Mouse (Mus musculus): ENCODE results near the gene Sgms1. TPM values are rescaled to one million over a fixed set of nuclear protein-coding genes. Genes with fewer than 3 reads are reported as not detected.

Sgms1 gene
- polyA plus RNA-seq, 1 experiment from 2014 or later = 43.0 TPM

GRCm38 (mm10) chr19:32120798-32121197 is 268.7 kb downstream of the Sgms1 start:
- Histone ChIP-seq H3K9ac (ENCODE audit: low read length) (no peak overlapping the region), H3K36me3 (ENCODE audit: control insufficient read depth, insufficient read depth, low read length) (no peaks in the 10 kb centered on the region), H3K4me3 (replicated peaks; ENCODE audit: low read length) (no peak overlapping the region), H3K4me2 (ENCODE audit: low read depth, low read length) (no peak overlapping the region), H3K4me1 (ENCODE audit: control insufficient read depth, insufficient read depth, low read length) (no peaks in the 10 kb centered on the region), H3K9me3 (replicated peaks; ENCODE audit: control insufficient read depth, low read length) (no peaks in the 10 kb centered on the region), H3K27me3 (ENCODE audit: control insufficient read depth, insufficient read depth, low read length) (no peaks in the 10 kb centered on the region), H3K27ac (ENCODE audit: low read length) (no peak overlapping the region)
- 93% methylated on average over 1 of the region's 1 CpGs for WGBS
- ATAC-seq (ENCODE audit: insufficient read depth, low FRiP score) = no peak

- WGBS = 81% methylated on average over 2 of the region's 2 CpGs
Measured at GRCm38 (mm10) chr19:32119666-32120065, 269.8 kb downstream of the Sgms1 start.

GRCm38 (mm10) chr19:32118496-32118895 is 271.0 kb downstream of the Sgms1 start:
- no peaks in the 10 kb centered on the region for H3K4me1 ChIP-seq (ENCODE audit: control insufficient read depth, insufficient read depth, low read length)
- no peaks in the 10 kb centered on the region for H3K27me3 ChIP-seq (ENCODE audit: control insufficient read depth, insufficient read depth, low read length)
- no peak overlapping the region for H3K4me3 ChIP-seq (replicated peaks; ENCODE audit: low read length)
- no peak overlapping the region for H3K27ac ChIP-seq (ENCODE audit: low read length)
- H3K9me3 ChIP-seq (replicated peaks; ENCODE audit: control insufficient read depth, low read length) = no peaks in the 10 kb centered on the region
- no peak overlapping the region for H3K4me2 ChIP-seq (ENCODE audit: low read depth, low read length)
- H3K9ac ChIP-seq (ENCODE audit: low read length) = no peak overlapping the region
- ATAC-seq (ENCODE audit: insufficient read depth, low FRiP score) = no peak
- H3K36me3 ChIP-seq (ENCODE audit: control insufficient read depth, insufficient read depth, low read length) = no peaks in the 10 kb centered on the region
- 64% methylated on average over 3 of the region's 3 CpGs for WGBS

More at GRCm38 (mm10) chr19:32119666-32120065, 269.8 kb downstream of the Sgms1 start:
- H3K27ac ChIP-seq (ENCODE audit: low read length) = no peak overlapping the region
- no peaks in the 10 kb centered on the region for H3K4me1 ChIP-seq (ENCODE audit: control insufficient read depth, insufficient read depth, low read length)
- H3K36me3 ChIP-seq (ENCODE audit: control insufficient read depth, insufficient read depth, low read length) = no peaks in the 10 kb centered on the region
- ATAC-seq (ENCODE audit: insufficient read depth, low FRiP score) = no peak
- no peaks in the 10 kb centered on the region for H3K27me3 ChIP-seq (ENCODE audit: control insufficient read depth, insufficient read depth, low read length)
- H3K9ac ChIP-seq (ENCODE audit: low read length) = no peak overlapping the region
- H3K9me3 ChIP-seq (replicated peaks; ENCODE audit: control insufficient read depth, low read length) = no peaks in the 10 kb centered on the region
- H3K4me3 ChIP-seq (replicated peaks; ENCODE audit: low read length) = no peak overlapping the region
- no peak overlapping the region for H3K4me2 ChIP-seq (ENCODE audit: low read depth, low read length)

GRCm38 (mm10) chr19:32117484-32118018 is 272.0 kb downstream of the Sgms1 start:
- Histone ChIP-seq H3K4me2 (ENCODE audit: low read depth, low read length) (no peak overlapping the region), H3K27me3 (ENCODE audit: control insufficient read depth, insufficient read depth, low read length) (no peaks in the 10 kb centered on the region), H3K9ac (ENCODE audit: low read length) (no peak overlapping the region), H3K4me3 (replicated peaks; ENCODE audit: low read length) (no peak overlapping the region), H3K36me3 (ENCODE audit: control insufficient read depth, insufficient read depth, low read length) (no peaks in the 10 kb centered on the region), H3K9me3 (replicated peaks; ENCODE audit: control insufficient read depth, low read length) (no peaks in the 10 kb centered on the region), H3K27ac (ENCODE audit: low read length) (no peak overlapping the region), H3K4me1 (ENCODE audit: control insufficient read depth, insufficient read depth, low read length) (no peaks in the 10 kb centered on the region)
- ATAC-seq (ENCODE audit: insufficient read depth, low FRiP score) = no peak
- 80% methylated on average over 6 of the region's 6 CpGs for WGBS

GRCm38 (mm10) chr19:32111866-32112790 is 277.4 kb downstream of the Sgms1 start:
- no peak overlapping the region for H3K27ac ChIP-seq (ENCODE audit: low read length)
- no peak overlapping the region for H3K4me3 ChIP-seq (replicated peaks; ENCODE audit: low read length)
- H3K9ac ChIP-seq (ENCODE audit: low read length) = no peak overlapping the region
- no peak overlapping the region for H3K4me2 ChIP-seq (ENCODE audit: low read depth, low read length)
- WGBS = 77% methylated on average over 8 of the region's 8 CpGs
- no peaks in the 10 kb centered on the region for H3K36me3 ChIP-seq (ENCODE audit: control insufficient read depth, insufficient read depth, low read length)
- ATAC-seq (ENCODE audit: insufficient read depth, low FRiP score) = no peak
- peaks cover 3% of the 10 kb centered on the region; the same call in 1 of the 2 replicates for H3K4me1 ChIP-seq (ENCODE audit: control insufficient read depth, insufficient read depth, low read length)
- H3K9me3 ChIP-seq (replicated peaks; ENCODE audit: control insufficient read depth, low read length) = no peaks in the 10 kb centered on the region
- no peaks in the 10 kb centered on the region for H3K27me3 ChIP-seq (ENCODE audit: control insufficient read depth, insufficient read depth, low read length)

GRCm38 (mm10) chr19:32107771-32108306 is 281.7 kb downstream of the Sgms1 start, which contains the start of gene Asah2:
Asah2 (minus strand) TSS chr19:32108211.
- ATAC-seq (ENCODE audit: insufficient read depth, low FRiP score) = peak; percentile 90
- no peaks in the 10 kb centered on the region for H3K27me3 ChIP-seq (ENCODE audit: control insufficient read depth, insufficient read depth, low read length)
- peaks cover 9% of the 10 kb centered on the region; the same call in 1 of the 2 replicates for H3K4me1 ChIP-seq (ENCODE audit: control insufficient read depth, insufficient read depth, low read length)
- peak within 1 kb of the TSS; percentile 65 for H3K4me2 ChIP-seq (ENCODE audit: low read depth, low read length)
- H3K36me3 ChIP-seq (ENCODE audit: control insufficient read depth, insufficient read depth, low read length) = no peaks in the 10 kb centered on the region
- H3K27ac ChIP-seq (ENCODE audit: low read length) = peak within 1 kb of the TSS; percentile 97
- under 1% methylated on average over 28 of the region's 28 CpGs for WGBS
- H3K9ac ChIP-seq (ENCODE audit: low read length) = peak within 1 kb of the TSS; percentile 99
- H3K4me3 ChIP-seq (replicated peaks; ENCODE audit: low read length) = peak within 1 kb of the TSS; percentile 81
- no peaks in the 10 kb centered on the region for H3K9me3 ChIP-seq (replicated peaks; ENCODE audit: control insufficient read depth, low read length)

- Histone ChIP-seq H3K27me3 (ENCODE audit: control insufficient read depth, insufficient read depth, low read length) (no peaks in the 10 kb centered on the region), H3K4me2 (ENCODE audit: low read depth, low read length) (peak overlapping the region; percentile 65), H3K9ac (ENCODE audit: low read length) (no peak overlapping the region; the same call in 1 of the 2 replicates), H3K27ac (ENCODE audit: low read length) (no peak overlapping the region), H3K4me1 (ENCODE audit: control insufficient read depth, insufficient read depth, low read length) (peaks cover 9% of the 10 kb centered on the region; the same call in 1 of the 2 replicates), H3K4me3 (replicated peaks; ENCODE audit: low read length) (peak overlapping the region; percentile 81), H3K36me3 (ENCODE audit: control insufficient read depth, insufficient read depth, low read length) (no peaks in the 10 kb centered on the region), H3K9me3 (replicated peaks; ENCODE audit: control insufficient read depth, low read length) (no peaks in the 10 kb centered on the region)
- ATAC-seq (ENCODE audit: insufficient read depth, low FRiP score) = no peak
- WGBS = 94% methylated on average over 2 of the region's 2 CpGs
Measured at GRCm38 (mm10) chr19:32106750-32107149, 282.8 kb downstream of the Sgms1 start.

GRCm38 (mm10) chr19:32104217-32104616 is 285.3 kb downstream of the Sgms1 start:
- H3K27ac ChIP-seq (ENCODE audit: low read length) = no peak overlapping the region
- no peak overlapping the region for H3K4me2 ChIP-seq (ENCODE audit: low read depth, low read length)
- no peaks in the 10 kb centered on the region for H3K9me3 ChIP-seq (replicated peaks; ENCODE audit: control insufficient read depth, low read length)
- no peaks in the 10 kb centered on the region for H3K27me3 ChIP-seq (ENCODE audit: control insufficient read depth, insufficient read depth, low read length)
- WGBS = 58% methylated on average over 4 of the region's 4 CpGs
- H3K36me3 ChIP-seq (ENCODE audit: control insufficient read depth, insufficient read depth, low read length) = no peaks in the 10 kb centered on the region
- no peak overlapping the region for H3K4me3 ChIP-seq (replicated peaks; ENCODE audit: low read length)
- no peak overlapping the region for H3K9ac ChIP-seq (ENCODE audit: low read length)
- H3K4me1 ChIP-seq (ENCODE audit: control insufficient read depth, insufficient read depth, low read length) = peaks cover 9% of the 10 kb centered on the region; the same call in 1 of the 2 replicates
- peak; percentile 25; the same call in 1 of the 2 replicates for ATAC-seq (ENCODE audit: insufficient read depth, low FRiP score)

GRCm38 (mm10) chr19:32102976-32103300 is 286.6 kb downstream of the Sgms1 start:
- H3K27me3 ChIP-seq (ENCODE audit: control insufficient read depth, insufficient read depth, low read length) = no peaks in the 10 kb centered on the region
- H3K4me1 ChIP-seq (ENCODE audit: control insufficient read depth, insufficient read depth, low read length) = peaks cover 9% of the 10 kb centered on the region; the same call in 1 of the 2 replicates
- 14% methylated on average over 9 of the region's 9 CpGs for WGBS
- ATAC-seq (ENCODE audit: insufficient read depth, low FRiP score) = no peak
- no peak overlapping the region for H3K4me3 ChIP-seq (replicated peaks; ENCODE audit: low read length)
- H3K9ac ChIP-seq (ENCODE audit: low read length) = no peak overlapping the region
- no peaks in the 10 kb centered on the region for H3K36me3 ChIP-seq (ENCODE audit: control insufficient read depth, insufficient read depth, low read length)
- no peaks in the 10 kb centered on the region for H3K9me3 ChIP-seq (replicated peaks; ENCODE audit: control insufficient read depth, low read length)
- H3K27ac ChIP-seq (ENCODE audit: low read length) = no peak overlapping the region
- no peak overlapping the region for H3K4me2 ChIP-seq (ENCODE audit: low read depth, low read length)
